Mouse (Mus musculus) right cerebral cortex, postnatal 36 days (tissue): ENCODE measurements at regions not wholly inside any gene's neighbourhood (a gene's known extent, or its start where the extent isn't known, plus 50 kb on each side); places are given as distances from the start of the nearest gene placed in this dataset.

ENCODE experiments used
- DNase-seq, 2 experiments: peaks; one replicate each; pipeline ENCODE4 v3.0.0; 2022; ENCODE audit warnings: low spot score in 2 of 2, mixed read lengths in 1 of 2

DNA sequence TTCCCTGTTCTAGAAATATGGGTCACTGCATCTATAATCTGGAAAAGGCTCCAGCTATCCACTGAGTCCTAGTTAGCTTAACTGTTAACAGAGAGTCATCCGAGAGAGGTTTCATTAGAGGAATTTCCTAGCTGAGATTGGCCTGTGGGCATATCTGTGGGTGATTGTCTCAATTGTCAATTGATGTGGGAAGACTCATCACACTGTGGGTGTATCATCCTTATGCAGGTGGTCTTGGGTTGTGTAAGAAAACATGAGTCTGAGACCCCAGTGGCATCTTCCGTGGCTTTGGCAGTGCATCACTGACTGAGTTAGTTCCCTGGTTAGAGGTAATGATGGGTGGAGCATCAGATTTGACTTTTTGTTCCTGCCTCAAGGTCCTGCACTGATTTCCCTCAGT, 156.7 kb upstream of the Gm5148 start:
- DNase-seq: no peak

DNA sequence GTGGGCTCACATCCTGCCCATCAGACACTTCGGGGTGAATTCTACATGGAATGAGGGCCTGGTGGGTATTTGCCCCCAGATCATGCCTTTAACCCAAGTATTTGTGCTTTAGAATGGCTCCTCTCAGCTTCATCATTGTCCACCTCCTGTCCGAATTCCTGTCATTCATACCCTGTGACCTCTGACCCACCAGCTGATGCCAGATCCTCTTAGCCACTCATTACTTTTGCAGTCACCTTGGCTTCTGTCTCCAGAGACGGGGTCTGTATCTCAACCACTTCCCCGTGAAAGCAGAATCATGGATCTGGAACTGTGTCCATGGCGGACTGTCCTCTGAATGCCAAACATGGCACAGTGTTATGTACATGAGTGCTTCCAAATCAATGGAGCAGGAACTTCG, 154.8 kb upstream of the Gm5148 start:
- no peak for DNase-seq

DNA sequence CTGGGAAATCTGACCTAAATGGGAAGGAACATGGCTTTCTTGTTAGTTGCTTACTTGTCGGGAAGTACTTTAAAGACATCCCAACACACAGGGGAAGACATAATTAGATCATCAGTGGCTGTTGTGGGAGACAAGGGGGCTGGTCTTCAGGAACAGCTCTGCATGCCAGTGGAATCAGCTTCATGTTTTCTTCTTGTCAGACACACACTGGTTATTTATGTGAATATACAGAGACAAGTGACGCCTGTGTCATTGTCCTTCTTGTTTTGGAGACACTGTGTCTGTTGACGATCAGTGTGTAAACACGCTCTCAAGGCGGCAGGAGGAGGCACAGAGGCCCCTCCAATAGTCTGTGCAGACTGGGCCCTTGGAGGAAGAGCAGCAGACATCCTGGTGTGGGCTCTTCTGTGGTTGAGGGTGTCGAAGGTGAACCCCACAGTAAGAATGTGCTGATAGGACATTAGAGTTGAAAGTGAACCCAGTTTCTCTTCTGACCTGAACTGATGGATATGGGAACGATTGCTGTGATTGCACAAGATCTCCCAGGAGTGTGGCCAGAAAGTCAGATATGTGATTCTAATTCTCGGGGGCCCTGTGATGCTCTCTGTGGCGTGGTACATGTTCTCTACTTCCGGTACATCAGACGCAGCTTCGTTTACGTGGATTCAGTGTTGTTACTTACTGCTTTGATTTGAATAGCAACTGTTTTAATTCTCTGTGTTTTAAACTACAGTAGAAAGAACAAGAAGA, 151.9 kb upstream of the Gm5148 start:
- no peak for DNase-seq

DNA sequence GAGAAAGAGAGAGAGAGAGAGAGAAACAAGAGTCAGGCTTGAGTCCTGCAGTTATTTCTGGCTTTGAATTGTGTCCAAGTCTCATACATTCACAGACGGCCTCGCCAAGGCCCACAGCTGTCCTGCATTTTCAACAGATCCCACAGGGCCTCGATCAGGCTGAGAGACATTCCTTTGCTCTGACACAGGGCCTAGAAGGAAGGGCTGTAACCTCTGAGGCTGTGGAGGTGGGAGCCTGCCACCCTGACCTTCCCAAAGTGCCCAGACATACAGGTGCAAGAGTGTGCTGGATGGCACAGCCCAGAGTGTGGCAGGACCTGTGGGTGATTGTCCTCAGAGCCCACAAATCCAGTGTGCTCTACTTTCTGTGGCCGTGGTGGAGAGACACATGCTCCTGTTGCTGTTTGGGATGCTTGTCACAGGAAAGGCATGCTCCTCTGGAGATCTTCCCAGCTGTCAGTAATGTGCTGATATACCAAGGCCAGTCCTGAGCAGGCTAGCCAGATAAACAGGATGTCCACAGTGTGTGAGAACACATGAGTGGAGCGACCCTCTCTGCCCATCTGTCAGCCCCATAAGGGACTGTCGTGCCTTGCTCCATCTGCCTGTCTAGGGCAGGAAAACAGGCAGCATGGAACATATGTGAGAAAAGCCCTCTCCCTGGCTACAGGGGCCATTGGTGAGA, 151.2 kb upstream of the Gm5148 start:
- no peak for DNase-seq

DNA sequence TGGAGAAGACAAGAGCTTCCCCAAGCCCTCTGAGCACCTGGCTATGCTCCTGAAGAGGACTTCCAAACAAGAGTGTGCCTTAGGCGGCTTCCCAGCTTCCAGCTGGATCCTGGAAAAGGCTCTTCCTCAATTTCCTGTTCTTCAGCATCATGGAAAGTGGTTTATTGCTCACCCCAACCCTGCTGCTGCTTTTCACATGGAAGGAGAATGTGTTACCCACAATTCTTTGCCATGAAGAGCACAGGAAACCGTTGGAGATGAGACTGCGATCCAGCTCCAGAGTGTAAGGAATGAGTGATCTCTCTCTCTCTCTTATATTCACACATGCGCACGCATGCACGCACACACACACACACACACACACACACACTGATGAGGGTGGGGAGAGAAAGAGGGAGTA, 150.6 kb upstream of the Gm5148 start:
- DNase-seq: no peak

DNA sequence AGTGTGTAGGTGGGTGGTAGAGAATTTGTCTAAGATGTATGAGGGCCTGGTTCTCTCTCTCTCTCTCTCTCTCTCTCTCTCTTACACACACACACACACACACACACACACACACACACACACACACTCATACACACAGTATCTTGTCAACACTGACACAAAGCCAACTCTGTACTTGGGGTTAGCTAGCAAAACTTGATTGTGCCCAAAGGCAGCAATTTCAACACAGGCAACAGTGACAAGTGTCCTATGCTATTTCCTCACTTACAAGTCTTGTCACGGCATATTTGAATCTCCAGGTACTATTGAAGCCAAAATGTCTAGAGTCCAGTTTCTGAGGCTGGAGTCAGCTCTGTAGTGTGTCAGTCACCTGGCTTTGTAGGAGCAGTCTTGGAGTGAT, 150.1 kb upstream of the Gm5148 start:
- no peak for DNase-seq

DNA sequence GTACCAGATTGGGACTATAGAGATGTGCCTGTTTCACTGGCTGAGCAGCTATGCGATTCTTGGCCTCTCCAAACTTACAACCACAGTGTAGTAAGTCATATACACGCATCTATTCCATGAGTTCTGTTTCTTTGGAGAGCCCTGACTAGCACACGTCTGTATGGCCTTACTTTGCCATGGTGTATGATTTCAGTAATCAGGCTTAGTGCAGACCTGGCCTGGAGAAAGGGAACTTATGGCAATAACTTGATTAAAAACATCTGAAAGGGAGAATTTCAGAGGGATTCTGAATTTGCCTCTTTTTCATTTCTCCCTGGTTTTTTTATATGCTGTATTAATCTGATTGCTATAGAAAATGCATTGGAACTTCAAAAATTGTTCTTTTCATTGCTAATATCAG, 148.0 kb upstream of the Gm5148 start:
- DNase-seq: no peak

DNA sequence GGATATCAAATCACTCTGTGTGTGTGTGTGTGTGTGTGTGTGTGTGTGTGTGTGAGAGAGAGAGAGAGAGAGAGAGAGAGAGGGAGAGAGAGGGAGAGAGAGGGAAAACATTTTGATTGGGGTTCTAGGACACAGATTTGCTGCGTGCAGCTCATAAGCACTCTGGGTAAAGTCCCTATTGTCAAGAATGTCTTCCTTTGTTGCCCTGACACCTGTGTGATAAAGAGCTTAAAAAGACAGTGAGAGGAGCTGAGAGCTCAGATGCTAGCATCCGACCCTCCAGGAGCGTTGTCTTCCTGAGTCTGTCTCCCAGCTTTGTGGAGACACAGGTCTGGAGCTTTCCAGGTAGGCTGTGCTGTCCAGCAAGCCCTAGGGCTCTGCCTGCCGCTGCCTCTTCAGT, 146.8 kb upstream of the Gm5148 start:
- no peak for DNase-seq

DNA sequence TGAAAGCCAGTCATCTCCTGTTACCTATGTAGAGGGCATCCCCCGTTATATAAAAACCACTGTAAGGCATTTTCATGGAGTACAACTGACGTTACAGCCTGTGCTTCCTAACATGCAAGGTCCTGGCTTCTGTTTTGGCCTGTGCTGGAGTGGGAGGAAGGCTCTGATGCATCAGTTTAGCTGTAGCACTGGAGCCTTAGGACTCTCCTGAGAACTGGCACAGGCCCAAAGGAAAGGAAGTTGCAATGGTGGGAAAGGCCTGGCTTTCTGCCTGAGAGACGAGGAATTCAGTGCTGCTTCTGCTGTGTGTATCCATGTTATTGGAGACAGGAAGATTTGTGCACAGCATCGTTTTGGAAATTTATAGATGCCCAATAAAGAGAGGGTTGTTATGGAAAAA, 144.2 kb upstream of the Gm5148 start:
- DNase-seq: no peak

DNA sequence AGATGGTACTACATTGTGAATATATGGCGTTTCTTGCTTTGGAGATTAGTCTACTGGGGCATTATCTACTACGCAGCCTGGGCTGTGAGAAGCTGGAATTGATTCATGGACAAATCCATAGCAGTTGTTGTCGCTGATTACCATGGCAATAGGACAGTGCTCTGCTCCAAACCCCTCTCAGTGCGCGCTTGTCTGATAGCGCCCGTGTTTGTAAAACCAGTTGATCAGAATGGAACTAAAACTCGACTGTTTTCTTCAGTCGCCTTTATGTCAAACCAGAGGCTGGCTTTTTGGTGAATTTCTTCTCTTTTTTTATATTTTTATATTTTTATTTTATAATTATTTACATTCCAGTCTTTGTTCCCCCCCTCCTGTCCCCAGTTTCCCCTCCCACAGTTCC, 138.5 kb upstream of the Gm5148 start:
- no peak for DNase-seq

DNA sequence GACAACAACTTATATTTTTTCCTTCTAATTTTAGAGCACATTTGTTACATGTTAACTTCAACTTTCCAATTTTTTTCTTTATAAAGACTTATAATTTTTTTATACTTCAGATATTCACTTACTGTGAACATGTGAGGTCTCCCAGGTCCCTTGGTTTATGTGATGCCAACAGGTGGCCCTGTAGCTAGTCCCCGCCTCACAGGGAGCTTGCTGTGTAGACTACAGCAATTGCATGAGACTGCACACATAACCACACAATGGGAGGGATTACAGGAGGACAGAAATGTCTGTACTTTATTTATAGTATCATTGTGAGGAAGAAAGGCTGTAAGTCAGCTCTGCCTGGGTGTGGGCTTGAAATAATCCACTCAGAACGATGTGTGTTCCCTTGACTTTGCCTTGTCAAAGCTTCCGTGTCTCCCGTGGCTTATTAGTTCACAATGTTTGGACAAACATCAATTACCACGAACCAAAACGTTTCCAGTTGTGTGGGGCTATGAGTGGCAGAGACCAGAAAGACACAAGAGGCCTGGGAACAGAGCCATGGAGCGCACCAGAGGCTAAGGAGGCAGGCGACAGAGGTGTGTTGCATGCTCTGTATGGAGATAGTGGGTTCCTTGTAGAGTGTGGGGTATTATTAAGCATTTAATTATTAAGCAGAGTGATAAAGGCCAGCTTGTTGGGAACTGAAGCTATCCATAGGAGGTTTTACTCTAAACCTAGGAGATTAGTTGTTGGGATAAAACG, 136.6 kb upstream of the Gm5148 start:
- no peak for DNase-seq

DNA sequence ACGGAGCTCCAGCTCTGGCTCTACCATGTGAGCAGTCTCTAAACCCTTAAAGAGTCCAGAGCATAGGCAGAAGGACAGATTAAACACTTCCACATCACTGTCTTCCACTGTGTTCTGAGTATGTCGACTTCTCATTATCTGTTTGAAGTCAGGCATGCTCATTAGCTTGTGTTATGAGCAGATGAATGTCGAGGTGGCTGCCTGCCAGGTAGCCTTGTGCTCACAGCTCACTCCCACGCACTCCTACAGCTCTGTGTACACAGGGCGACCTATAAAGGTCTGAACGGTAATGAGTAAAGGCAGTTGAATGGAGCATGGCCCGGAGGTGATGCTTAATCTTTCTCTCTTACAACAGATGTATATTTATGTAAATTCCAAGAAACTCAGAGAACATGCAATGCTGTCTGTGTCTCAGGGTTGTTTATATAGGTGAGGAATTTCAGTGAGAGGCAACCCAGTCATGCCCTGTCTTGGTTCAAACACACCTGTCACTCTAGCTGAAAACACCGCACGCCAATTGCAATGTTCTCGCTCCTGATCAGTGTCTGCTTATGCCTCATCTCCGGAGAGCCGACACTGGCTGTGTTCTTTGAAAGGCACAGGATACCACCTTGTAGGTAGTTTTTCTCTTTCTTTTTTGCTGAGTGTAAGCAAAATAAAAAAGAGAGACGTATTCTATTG, 135.9 kb upstream of the Gm5148 start:
- DNase-seq: no peak

DNA sequence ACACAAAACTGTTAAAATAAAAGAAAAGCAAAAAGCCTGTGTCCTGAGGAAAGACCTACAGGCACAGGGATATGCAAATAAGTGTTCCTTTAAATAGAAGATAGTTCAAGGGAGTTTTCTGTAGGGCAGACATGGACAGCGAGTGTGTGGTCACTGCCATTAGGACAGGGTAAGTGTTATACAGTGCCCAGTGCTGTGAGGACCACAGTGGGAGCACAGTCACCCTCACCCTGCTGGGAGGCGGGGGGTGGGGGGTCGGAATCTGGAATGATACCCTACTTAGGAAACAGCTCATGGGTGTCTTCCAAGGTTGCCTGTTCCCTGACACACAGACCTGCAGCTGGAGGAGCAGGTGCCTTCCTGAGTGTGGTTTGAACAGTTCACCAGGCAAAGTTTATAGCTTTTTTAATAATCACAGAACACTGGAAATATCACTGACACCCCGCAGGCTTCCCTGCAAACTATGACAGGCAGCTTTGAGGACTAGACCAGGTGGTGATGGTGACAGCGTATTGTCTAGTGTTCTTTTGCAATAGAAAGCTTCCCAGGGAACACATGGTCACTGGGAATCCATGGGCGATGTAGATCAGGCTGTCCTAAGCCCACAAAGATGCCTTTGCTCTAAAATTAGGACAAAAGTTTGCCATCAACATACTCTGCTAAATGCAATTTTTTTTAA, 134.5 kb upstream of the Gm5148 start:
- no peak for DNase-seq

DNA sequence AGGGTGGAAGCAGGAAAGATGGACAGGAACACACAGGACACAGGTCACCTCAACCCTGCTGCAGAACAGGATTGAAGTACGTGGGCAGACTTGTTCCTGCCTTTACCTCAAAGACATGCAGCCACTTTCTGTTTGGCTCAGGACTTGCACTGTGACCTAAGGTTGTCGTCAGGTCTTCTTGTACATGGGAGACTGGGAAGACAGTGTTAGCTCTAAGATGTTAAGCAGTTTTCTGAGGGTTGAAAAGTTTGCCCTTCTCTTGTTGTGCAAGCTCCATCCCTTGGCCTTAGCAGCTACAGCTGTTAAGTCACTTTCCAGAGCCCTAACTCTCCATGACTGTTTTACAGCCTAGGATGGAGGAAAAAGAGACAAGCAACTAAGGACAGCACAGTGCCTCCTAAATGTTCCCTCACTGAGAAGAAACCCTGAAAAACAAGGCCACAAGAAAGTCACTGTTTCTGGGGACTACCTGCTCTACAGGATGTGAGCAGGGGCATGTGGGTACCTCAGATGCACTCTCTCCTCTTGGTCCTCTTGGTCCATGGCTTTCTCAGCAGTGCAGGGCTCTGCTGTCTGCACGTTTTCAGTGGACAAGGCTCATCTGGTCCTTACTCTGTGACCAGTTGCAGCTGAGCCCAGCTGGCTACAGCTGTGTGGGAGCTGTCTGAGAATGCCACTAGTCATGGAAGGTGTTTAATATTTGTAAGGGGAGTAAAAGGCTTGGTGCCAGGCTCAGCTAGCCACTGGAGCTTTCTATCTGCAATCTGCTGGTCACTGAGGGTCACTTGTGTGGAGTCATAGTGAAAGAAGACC, 122.1 kb upstream of the Gm5148 start:
- no peak for DNase-seq

DNA sequence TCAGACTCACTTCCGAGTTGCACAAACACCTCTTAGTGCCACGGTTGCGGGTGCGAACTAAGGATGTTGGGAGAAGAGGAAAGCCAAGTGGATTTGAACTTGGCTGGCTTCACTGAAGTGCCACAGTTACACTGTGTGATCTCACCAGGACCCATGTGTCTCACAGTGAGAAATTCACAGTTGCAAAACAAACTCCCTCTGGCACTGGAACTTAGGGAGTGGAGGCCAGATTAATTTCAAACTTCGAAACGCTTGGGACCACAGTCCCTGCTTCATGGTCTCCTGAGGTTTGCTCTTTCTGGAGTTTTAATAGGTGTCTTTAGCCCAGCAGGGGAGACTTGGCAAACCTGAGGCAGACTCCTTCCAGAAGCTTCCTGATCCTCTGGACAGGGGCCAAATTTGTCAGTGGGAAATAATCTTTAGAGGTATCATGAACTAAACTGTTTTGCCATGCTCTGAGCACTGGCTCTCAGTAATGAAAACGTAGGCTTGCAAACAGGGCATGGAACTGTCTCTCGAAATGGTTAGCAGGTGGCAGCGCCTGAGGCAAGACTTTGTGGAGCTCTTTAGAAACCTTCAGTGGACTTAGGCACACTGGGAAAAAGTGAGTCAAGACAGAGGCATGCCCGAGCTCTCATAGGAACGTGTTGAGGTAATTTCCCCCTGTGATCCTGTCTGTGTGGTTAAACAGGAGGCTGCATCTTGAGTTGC, 121.2 kb upstream of the Gm5148 start:
- DNase-seq: no peak

DNA sequence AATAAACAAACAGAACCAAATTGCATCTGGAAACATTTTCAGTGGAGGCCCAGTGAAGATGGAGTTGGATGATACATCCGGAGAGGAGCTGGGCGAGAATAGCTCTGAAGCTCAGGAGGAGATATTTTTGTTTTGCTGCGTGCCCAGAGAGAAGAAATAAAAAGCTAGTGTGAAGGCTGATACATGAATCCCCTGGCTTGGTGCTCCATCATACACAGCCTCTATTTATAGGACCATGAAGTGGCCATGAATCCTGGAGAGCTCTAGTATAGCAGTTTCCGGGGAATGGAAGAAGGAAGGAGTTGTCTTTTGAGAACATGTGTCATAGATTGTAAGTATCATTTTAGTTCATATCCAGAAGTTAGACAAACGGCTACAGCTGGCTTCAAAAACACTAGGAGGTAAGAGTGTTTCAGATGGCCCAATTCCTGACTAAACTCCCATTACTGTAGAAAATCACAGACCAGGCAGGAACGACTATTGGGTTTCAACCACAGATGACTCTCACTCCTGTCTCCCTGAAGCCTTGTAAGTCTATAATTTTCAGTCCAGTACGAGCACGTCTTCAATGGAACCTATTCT, 120.5 kb upstream of the Gm5148 start:
- peak in 1 of 2 experiments; percentile 29 for DNase-seq

DNA sequence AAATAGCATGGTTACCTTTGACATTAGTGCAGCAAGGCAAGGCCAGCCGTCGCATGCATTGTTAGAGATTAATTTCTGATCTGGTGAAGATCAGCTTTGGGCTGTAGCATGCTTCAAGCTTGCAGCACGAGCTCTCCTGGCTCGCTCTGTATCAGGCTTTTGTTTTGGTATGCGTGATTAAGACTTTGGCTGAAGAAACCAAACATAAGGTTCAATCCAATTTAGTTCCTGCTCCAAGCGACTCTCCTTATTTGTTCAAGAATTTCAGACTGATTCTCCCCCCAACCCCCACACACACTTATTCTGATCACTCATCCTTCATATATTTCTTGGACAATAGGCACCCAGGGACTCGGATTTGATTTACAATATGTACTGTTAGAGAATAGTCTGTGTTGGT, 118.0 kb upstream of the Gm5148 start:
- no peak for DNase-seq

DNA sequence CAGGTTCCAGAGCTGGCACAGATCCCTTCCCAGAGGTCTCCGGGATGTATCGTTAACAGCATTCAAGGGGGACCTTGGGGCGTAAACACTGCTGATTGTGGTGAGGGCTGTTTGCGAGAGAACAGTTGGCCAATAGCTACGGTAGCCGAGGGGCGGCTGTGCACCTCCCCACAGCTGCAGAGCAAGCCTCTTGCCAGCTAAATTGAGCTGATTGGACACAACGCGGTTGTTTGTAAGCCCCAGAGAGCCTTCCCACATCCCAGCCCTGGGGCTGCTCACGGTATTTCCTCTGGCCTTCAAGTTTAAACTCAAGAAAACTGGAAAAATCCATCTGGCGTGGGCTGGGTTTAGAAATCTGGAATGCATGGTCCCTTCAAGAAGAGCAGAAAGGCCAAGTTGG, 114.6 kb upstream of the Gm5148 start:
- DNase-seq: no peak

DNA sequence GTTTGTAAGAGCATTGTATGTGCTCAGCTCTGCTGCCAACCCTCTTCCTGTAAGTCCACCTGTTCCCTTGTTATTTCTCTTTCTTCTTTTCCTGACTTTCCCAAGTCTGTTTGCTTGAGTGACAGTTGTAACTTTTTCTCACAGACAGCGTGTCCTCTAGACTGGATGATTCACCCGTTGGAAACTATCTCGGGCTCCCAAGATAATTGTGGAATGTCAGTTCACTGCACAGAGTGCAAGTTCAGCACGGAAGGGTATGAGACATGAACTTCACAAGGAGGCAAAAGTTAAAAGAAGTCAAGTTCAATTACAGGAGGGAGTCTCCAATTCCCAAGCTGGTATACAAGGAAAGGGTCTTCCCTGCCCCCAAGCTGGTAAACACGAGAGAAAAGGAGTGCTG, 112.5 kb upstream of the Gm5148 start:
- no peak for DNase-seq

DNA sequence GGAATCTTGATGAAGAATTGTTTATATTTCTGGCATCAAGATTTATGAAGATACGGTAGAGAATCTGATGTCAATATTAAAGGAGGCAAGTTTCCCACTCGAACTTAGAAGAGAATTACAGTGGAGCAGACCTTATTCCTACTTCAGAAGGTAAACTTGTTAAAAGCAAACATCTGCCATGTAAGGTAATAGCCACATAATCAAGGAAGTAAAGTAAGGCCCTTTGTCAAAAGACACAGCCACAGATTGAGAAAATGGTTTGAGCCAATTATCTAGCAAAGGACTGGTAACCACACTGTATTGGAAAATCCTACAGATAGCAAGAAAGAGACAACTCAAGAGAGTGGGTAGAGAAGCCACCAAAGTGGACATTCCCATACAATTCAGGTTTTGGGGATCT, 111.4 kb upstream of the Gm5148 start:
- no peak for DNase-seq
